Mouse (Mus musculus): ENCODE data around the gene Hoxa11. TPM values are rescaled to one million over a fixed set of nuclear protein-coding genes. Genes with fewer than 3 reads are reported as not detected.

Hoxa11 gene
- polyA plus RNA-seq (2016; fragmentation: Nextera tagmentation; extraction: Ambion mirVana) = 0.06 TPM in 1 of 2 replicates, not detected in the other

DNA sequence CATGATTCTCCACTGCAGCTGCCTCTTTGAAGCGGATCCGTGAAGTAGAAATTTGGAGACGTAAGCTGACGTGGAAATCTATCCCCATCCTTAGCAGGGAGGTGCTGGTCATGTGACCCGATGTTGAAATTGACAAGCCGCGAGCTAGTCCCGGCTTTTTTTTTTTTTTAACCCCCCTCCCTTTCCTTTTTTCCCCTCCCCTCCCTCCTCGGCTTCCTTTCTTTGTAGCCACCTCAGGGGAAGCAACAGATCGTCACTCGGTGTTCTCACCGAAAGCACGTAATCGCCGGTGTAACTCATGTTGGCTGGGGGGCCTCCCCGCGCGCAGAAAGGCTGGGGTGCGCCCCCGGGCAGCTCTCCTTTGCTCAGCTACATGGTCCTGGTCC lies at the start of gene Hoxa11:
Gene Hoxa11, minus strand, starts transcription at position 54 of the 386 bp plus-strand sequence.
- Histone ChIP-seq H3K27me3 (replicated peaks) (peaks cover 98% of the 10 kb centered on the region), H3K9ac (no peak within 1 kb of the TSS), H3K9me3 (replicated peaks) (no peaks in the 10 kb centered on the region), H3K4me1 (peaks cover 7% of the 10 kb centered on the region; the same call in 1 of the 2 replicates), H3K36me3 (no peaks in the 10 kb centered on the region), H3K27ac (no peak within 1 kb of the TSS), H3K4me3 (no peak within 1 kb of the TSS), H3K4me2 (no peak within 1 kb of the TSS)
- no peak for ATAC-seq
- 3% methylated on average over 20 of the region's 20 CpGs for WGBS (ENCODE audit: insufficient replicate concordance)

DNA sequence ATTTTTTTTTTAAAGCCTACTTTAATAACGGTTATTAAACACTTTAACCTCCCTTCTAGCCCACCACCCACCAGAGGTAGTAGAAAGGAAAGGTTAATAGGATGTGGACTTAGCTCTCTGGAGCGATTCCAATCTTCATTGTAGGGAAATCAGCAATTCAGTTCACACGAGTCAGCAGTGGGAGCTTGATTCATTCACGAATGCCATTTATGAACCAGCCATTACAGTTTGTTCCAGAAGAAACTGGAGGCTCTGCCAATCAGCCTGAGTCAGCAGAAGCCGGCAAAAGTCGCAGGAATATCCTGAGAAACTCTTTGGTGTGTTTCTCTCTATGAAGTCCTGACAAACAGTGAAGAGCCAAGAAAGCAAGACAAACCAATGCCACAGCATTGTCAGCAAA lies 49.0 kb upstream of the Hoxa11 start:
- H3K36me3 ChIP-seq = no peaks in the 10 kb centered on the region
- H3K4me3 ChIP-seq = no peak overlapping the region
- no peaks in the 10 kb centered on the region for H3K4me1 ChIP-seq
- H3K27ac ChIP-seq = no peak overlapping the region
- H3K27me3 ChIP-seq (replicated peaks) = peaks cover 79% of the 10 kb centered on the region
- 56% methylated on average over 6 of the region's 6 CpGs for WGBS (ENCODE audit: insufficient replicate concordance)
- no peak for ATAC-seq
- H3K9ac ChIP-seq = no peak overlapping the region
- H3K9me3 ChIP-seq (replicated peaks) = no peaks in the 10 kb centered on the region
- no peak overlapping the region for H3K4me2 ChIP-seq

DNA sequence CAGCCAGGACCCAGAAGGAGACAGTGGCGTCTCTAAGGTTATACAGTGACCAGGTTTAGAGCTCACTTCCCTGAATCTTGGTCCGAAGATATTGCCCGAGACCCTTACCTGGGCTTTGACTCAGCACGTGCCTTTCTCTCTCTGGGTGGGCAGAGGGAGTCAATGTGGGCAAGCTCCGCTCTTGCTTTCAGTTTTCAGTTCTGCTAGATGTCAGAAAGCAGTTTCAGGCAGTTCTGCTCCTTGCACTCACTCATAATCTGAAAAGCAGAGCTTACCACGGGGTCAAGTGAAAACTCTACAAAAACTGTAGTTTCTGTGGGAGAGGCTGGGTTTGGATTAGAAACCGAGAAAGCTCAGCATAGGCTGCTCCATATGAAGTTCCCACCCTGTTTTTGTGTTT lies 46.7 kb upstream of the Hoxa11 start:
- Histone ChIP-seq H3K27me3 (replicated peaks) (peaks cover 90% of the 10 kb centered on the region), H3K4me3 (no peak overlapping the region), H3K9me3 (replicated peaks) (no peaks in the 10 kb centered on the region), H3K9ac (no peak overlapping the region), H3K36me3 (no peaks in the 10 kb centered on the region), H3K27ac (no peak overlapping the region), H3K4me1 (no peaks in the 10 kb centered on the region), H3K4me2 (no peak overlapping the region)
- 48% methylated on average over 7 of the region's 7 CpGs for WGBS (ENCODE audit: insufficient replicate concordance)
- ATAC-seq = no peak

DNA sequence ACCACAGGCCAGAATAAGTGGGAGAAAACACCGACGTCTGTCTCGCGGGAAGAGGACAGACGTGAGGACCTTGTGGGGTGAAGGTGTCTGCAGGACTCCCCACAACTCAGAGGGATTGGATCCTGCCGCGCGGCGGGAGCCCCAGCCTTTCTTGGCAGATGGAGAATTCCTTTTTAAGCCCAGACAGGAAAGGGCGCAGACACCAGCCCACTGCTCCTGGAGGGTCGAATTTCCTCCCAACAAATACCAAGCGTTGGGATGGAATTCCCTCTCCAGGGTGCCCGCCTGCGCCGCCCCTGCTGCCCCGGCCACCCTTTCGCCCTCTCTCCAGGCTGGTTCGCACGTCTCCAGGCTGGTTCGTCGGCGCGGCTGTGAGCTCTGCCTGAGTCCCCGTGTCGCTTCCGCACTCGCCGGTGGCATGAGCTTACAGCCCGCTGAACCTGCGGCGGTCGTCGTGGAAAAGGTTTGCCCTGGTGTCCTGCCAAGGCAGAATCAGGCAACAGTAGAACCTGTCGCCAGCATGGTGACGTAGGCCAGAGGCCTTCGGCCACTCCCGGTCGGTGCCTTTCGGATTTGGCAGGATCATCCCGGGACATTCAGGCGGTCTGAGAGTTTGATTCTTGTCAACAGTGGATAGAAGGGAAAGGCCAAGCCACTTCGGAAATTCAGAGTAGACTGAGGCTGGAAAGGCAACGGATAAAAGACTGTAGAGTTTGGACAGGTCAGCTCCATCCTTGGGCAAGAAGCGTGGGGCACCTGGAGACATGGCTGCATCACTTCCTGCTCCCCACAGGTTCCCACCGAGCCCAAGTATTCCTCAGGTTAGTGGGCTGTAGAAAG lies 45.6 kb upstream of the Hoxa11 start:
- H3K9me3 ChIP-seq (replicated peaks) = no peaks in the 10 kb centered on the region
- H3K4me2 ChIP-seq = peak overlapping the region; percentile 43
- no peaks in the 10 kb centered on the region for H3K4me1 ChIP-seq
- ATAC-seq = no peak
- no peaks in the 10 kb centered on the region for H3K36me3 ChIP-seq
- H3K4me3 ChIP-seq = peak overlapping the region; percentile 16
- peaks cover 83% of the 10 kb centered on the region for H3K27me3 ChIP-seq (replicated peaks)
- H3K9ac ChIP-seq = no peak overlapping the region
- 6% methylated on average over 45 of the region's 45 CpGs for WGBS (ENCODE audit: insufficient replicate concordance)
- no peak overlapping the region for H3K27ac ChIP-seq

DNA sequence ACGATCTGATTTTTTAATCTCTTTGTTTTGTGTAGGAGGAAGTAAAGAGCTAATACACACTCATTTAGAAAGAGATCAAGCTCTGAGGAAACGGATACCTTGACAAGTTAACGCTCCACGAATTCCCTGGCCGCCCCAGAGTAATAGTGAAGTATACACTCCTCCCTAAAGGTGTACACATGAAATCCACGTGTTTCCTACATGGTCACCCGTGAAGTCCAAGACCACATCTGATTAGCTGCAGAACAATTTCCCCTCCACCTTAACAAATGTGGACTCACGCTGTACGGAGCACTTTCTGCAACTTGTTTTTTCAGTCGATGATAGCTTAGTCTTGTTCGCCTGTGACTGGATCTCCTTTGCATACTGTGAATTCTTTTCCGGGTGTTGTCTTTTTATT lies 44.6 kb upstream of the Hoxa11 start:
- no peak overlapping the region for H3K4me3 ChIP-seq
- no peak overlapping the region for H3K27ac ChIP-seq
- H3K27me3 ChIP-seq (replicated peaks) = peaks cover 80% of the 10 kb centered on the region
- 18% methylated on average over 12 of the region's 12 CpGs for WGBS (ENCODE audit: insufficient replicate concordance)
- H3K4me2 ChIP-seq = no peak overlapping the region
- no peaks in the 10 kb centered on the region for H3K4me1 ChIP-seq
- ATAC-seq = no peak
- H3K9ac ChIP-seq = no peak overlapping the region
- no peaks in the 10 kb centered on the region for H3K9me3 ChIP-seq (replicated peaks)
- H3K36me3 ChIP-seq = no peaks in the 10 kb centered on the region

DNA sequence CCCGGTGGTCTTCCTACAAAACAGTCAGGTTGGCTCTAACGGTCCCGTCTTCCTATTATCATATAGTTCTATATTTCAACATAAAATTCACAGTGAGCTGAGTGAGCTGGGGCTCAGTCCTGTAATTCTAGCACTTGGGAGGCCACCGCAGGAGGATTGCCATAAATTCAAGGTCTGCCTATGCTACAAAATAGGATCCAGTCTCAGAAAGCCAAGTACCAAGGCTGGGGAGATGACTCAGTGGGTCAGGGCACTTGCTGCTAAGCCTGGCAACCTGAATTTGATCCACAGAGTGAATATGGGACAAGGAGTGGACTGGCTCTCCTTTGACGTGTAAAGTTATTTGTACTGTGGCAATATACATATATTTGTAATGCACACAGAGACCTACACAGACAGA lies 38.3 kb upstream of the Hoxa11 start:
- Histone ChIP-seq H3K9ac (no peak overlapping the region), H3K27ac (no peak overlapping the region), H3K36me3 (no peaks in the 10 kb centered on the region), H3K4me3 (no peak overlapping the region), H3K9me3 (replicated peaks) (no peaks in the 10 kb centered on the region), H3K4me1 (no peaks in the 10 kb centered on the region), H3K27me3 (replicated peaks) (peaks cover 60% of the 10 kb centered on the region), H3K4me2 (no peak overlapping the region)
- ATAC-seq = no peak
- WGBS (ENCODE audit: insufficient replicate concordance) = 70% methylated on average over 5 of the region's 5 CpGs

DNA sequence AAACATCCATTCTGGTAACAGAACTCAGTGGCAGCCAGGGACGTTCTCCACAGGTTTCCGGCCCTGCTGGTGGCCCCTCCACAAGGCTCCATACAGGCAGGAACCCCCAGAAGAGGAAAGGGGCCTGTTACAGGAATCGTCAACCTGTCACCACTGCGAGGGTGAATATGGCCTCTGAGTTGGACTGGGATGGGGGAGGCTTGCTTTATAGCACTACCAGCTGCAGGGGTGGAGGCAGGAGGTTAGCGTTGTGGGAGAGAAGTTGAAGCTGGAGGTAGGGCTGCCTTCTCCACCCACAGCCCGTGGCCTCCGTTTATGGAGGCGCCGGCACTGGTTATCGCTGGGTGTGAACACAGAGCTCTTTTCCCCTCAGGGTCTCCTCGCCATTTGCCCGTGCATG lies 35.5 kb upstream of the Hoxa11 start:
- Histone ChIP-seq H3K27me3 (replicated peaks) (peaks cover 71% of the 10 kb centered on the region), H3K36me3 (no peaks in the 10 kb centered on the region), H3K9ac (no peak overlapping the region), H3K4me2 (no peak overlapping the region), H3K4me3 (no peak overlapping the region), H3K4me1 (no peaks in the 10 kb centered on the region), H3K9me3 (replicated peaks) (no peaks in the 10 kb centered on the region), H3K27ac (no peak overlapping the region)
- 48% methylated on average over 12 of the region's 12 CpGs for WGBS (ENCODE audit: insufficient replicate concordance)
- ATAC-seq = no peak

DNA sequence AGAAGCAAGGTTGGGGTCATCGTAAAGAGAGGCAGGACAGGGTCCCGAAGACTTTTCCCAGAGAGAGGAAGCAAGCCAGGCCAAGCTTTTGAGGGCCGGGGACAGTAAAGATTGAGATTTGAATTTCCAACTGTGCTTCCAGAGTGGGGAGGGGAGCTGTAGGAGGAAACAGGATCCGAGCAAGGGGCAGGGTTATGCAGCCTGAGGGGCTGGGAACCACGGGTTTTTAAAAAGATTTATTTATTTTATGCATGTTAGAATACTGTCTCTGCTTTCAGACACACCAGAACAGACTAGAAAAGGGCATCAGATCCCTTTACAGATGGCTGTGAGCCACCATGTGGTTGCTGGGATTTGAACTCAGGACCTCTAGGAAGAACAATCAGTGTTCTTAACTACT lies 31.3 kb upstream of the Hoxa11 start:
- WGBS (ENCODE audit: insufficient replicate concordance) = 10% methylated on average over 5 of the region's 5 CpGs
- H3K9me3 ChIP-seq (replicated peaks) = no peaks in the 10 kb centered on the region
- H3K4me1 ChIP-seq = no peaks in the 10 kb centered on the region
- no peak overlapping the region for H3K4me3 ChIP-seq
- peaks cover 88% of the 10 kb centered on the region for H3K27me3 ChIP-seq (replicated peaks)
- no peaks in the 10 kb centered on the region for H3K36me3 ChIP-seq
- ATAC-seq = no peak
- H3K9ac ChIP-seq = no peak overlapping the region
- no peak overlapping the region for H3K4me2 ChIP-seq
- no peak overlapping the region for H3K27ac ChIP-seq

DNA sequence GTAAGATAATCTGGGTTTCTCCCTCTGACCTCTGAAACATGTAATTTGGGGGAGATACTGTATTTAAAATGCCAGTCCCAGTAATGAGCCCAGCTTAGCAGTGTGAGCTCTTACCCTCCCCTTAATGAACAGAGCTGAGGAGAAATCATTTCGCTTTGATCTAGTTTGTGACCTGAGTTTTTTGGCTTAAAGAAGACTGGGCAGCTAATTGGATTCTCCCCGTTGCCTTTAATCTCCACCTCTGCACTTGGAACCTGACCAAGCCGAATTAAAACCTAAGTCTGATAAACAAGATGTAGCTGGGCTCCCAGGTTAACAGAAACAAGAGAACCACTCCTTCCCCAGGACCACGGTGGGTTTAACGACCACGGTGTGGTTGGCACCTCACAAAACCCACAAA lies 30.8 kb upstream of the Hoxa11 start:
- no peak for ATAC-seq
- no peak overlapping the region for H3K4me2 ChIP-seq
- 6% methylated on average over 6 of the region's 6 CpGs for WGBS (ENCODE audit: insufficient replicate concordance)

DNA sequence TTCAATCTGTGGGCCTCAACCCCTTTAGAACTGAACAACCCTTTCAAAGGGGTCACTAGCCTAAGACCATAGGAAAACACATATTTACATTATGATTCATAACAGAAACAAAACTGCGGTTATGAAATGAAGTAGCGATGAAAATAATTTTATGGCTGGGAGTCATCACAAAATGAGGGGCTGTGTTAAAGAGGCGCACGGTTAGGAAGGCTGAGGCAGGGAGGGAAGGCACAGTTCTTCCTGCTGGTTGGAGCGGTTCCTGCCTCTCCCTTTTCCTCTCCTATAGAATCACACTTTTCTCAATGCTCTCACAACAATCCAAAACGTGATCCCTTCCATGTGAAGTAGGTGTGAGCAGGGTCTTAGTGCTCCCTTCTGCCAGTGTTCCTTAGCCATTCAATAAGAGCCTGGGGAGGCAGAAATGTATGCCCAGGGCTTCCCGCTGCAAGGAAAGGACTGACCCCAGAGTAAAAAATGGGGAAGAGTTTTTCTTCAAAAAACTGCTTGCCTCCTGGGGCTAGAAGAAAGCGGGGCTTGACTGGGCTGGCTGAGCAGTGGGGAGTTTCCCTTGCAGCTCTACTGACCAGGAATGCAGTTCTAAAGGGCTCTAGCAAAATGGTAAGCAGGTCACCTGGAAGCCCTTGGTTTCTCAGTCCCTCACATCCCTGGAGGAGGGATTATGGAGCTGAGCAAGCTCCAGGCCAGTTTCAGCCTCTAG lies 30.1 kb upstream of the Hoxa11 start:
- H3K4me3 ChIP-seq = no peak overlapping the region
- no peak overlapping the region for H3K4me2 ChIP-seq
- H3K27me3 ChIP-seq (replicated peaks) = peaks cover 89% of the 10 kb centered on the region
- WGBS (ENCODE audit: insufficient replicate concordance) = 15% methylated on average over 8 of the region's 8 CpGs
- H3K36me3 ChIP-seq = no peaks in the 10 kb centered on the region
- ATAC-seq = no peak
- H3K9ac ChIP-seq = no peak overlapping the region
- H3K27ac ChIP-seq = no peak overlapping the region
- H3K4me1 ChIP-seq = no peaks in the 10 kb centered on the region
- no peaks in the 10 kb centered on the region for H3K9me3 ChIP-seq (replicated peaks)

More for the DNA sequence above, 30.8 kb upstream of the Hoxa11 start:
- Histone ChIP-seq H3K4me1 (no peaks in the 10 kb centered on the region), H3K36me3 (no peaks in the 10 kb centered on the region), H3K4me3 (no peak overlapping the region), H3K27me3 (replicated peaks) (peaks cover 89% of the 10 kb centered on the region), H3K27ac (no peak overlapping the region), H3K9ac (no peak overlapping the region), H3K9me3 (replicated peaks) (no peaks in the 10 kb centered on the region)

DNA sequence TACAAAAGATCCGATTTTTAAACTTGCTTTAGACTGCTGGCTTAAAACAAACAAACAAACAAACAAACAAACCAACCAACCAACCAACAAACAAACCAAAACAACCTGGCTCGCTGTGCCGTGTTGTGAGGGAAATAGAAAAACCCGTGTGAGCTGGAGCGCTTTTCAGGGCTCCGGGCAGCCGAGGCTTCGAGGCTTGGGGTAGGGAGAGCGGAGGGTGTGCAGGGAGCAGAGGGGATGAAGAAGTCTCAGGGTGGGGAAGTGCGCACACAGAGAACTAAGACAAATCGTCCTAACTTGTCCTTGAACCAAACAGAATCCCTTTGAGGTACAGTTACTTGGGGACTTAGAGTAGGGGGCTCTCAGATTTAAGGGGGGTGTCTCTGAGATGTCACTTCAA lies 29.0 kb upstream of the Hoxa11 start:
- H3K36me3 ChIP-seq = no peaks in the 10 kb centered on the region
- 6% methylated on average over 11 of the region's 11 CpGs for WGBS (ENCODE audit: insufficient replicate concordance)
- H3K9me3 ChIP-seq (replicated peaks) = no peaks in the 10 kb centered on the region
- peaks cover 94% of the 10 kb centered on the region for H3K27me3 ChIP-seq (replicated peaks)
- H3K4me2 ChIP-seq = no peak overlapping the region
- no peak for ATAC-seq
- H3K4me1 ChIP-seq = no peaks in the 10 kb centered on the region
- H3K9ac ChIP-seq = no peak overlapping the region
- no peak overlapping the region for H3K4me3 ChIP-seq
- no peak overlapping the region for H3K27ac ChIP-seq

DNA sequence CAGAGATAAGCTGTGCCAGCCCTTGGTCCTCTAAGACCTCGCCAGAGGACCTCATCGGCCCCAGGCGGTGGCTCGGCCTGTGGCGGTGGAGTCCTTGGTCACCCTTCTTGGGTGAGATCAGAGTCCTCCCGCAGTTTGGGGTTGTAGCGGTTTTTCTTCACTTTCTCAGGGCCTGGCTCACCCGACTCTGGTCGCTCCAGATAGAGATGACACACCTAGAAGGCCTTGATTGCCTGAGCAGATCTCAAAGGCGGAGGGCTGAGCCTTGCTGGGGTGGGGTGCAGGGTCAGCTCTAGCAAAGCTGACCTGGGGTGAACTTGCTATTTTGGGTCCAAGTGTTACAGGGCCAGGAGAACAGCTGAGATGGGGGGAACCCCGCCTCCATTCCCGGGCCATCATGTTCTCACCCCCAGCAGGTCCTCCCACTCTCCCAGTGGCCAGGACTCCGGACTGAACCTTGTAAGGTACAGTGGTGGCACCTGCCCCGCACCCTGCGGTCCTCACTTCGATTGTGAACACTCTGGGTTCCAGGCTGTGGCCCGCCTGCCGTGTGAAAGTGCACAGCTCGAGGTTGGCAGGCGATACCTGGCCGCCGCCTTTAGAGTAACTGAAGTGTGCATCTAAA lies 28.2 kb upstream of the Hoxa11 start:
- H3K27me3 ChIP-seq (replicated peaks) = peaks cover 96% of the 10 kb centered on the region
- no peaks in the 10 kb centered on the region for H3K4me1 ChIP-seq
- no peaks in the 10 kb centered on the region for H3K9me3 ChIP-seq (replicated peaks)
- H3K27ac ChIP-seq = no peak overlapping the region
- WGBS (ENCODE audit: insufficient replicate concordance) = 4% methylated on average over 22 of the region's 22 CpGs
- H3K4me3 ChIP-seq = no peak overlapping the region
- no peak overlapping the region for H3K4me2 ChIP-seq
- no peak overlapping the region for H3K9ac ChIP-seq
- H3K36me3 ChIP-seq = no peaks in the 10 kb centered on the region
- ATAC-seq = no peak
